Mouse (Mus musculus) T-helper 2 cell (primary cell): ENCODE results near the gene Zfp937.
"Not testable (repeated sequence)": the region's sequence is repeated elsewhere in the genome, so short reads cannot be mapped to it uniquely, and the experiment has no call there.

Experiments
- in situ Hi-C: fragments of 300-600 bp; cut with MboI, MseI; formaldehyde crosslinking; loops from one replicate; pipeline ENCODE4 v1.15.1; 2025; ENCODE audit warnings: high pct_unique_total_duplicates

Zfp937 gene

DNA sequence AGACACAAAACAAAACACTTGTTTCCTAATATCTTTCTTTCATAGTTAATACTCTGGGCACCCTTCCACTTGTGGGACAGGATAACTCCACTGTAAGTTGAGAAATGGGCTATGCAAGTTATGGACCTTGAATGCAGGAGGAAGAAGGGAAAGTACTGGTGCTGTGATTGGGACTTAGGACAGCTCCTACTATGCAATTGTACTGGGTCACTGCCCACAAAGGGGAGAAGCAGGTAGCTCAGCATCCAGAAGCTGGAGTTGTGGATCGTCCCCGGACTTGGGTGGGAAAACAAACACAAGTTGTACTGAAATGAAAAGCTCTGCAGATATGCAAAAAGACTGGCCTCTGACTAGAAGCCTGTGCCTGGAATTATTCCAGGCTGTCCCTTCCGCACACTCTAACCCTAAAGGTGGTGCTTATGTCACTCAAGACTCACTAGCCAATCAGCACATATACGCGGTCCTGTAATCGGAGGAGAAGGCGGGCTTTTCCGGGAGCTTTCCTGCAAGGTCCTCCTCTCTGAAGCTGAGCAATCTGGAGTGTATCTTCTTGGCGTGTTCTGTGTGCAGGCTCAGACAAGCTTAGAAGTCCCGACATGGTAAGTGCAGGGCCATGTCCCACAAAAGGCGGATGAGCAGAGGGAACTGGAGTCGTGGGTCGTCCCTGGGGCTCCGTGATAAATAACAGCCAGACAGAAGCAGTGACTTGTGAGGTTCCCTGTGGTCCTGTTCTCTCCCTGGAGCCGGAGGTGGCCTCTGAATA lies at the start of gene Zfp937:
Gene Zfp937, plus strand, starts transcription at position 474 of the 763 bp plus-strand sequence.
- in situ Hi-C loops, result not testable (repeated sequence)

DNA sequence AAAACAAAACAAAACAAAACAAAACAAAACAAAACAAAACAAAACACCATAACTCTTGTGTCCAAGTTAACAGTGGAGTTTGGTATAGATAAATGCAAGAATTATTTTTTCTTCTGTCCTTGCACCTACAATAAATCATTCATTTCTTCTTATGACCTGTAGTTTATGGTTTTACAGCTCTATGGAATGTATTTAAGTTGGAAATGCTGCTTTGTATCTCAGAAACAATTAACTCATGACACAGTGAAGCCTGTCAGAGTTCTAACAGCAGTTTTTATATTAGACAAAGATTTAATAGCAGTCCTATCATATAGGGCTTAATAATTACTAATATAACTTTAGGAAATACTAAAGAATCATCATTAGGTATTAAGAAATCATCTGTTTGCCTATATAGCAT lies 44.0 kb upstream of the Zfp937 start:
- in situ Hi-C loops, result no loop called here

DNA sequence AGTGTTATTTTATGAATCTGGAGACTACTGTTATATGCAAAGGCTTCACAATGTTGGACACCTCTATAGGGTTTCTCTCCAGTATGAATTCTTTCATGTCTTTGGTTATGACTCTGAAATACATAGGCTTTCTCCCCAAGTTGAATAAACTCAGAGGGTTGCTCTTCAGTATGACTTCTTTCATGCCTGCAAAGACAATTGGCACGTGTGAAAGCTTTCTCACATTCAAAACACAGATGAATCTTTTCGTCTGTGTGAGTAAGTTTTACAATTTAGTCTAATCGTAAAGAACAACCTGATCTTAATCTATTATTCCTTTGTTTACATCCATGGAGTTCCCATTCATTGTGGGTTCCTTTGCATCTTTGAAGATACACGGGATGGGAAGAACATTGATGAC lies 38.3 kb upstream of the Zfp937 start, which contains the start of gene Gm10770:
Gene Gm10770, minus strand, starts transcription at position 101 of the 400 bp plus-strand sequence.
- in situ Hi-C loops, result not testable (repeated sequence)

DNA sequence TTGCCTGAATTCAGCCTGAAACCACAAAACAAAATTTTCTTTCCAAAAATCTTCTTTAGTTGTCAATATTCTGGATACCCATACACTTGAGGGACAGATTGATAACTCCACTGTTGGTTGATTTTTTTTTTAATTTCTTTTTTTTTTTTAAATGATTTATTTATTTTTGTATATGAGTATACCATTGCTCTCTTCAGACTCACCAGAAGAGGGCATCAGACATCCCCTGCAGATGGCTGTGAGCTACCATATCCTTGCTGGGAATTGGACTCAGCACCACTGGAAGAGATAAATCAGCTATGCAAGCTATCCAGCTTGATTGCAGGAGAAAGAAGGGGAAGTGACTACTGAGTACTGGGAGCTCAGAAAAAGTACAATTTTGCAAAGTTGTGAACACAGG lies 36.8 kb upstream of the Zfp937 start:
- in situ Hi-C loops, result not testable (repeated sequence)

DNA sequence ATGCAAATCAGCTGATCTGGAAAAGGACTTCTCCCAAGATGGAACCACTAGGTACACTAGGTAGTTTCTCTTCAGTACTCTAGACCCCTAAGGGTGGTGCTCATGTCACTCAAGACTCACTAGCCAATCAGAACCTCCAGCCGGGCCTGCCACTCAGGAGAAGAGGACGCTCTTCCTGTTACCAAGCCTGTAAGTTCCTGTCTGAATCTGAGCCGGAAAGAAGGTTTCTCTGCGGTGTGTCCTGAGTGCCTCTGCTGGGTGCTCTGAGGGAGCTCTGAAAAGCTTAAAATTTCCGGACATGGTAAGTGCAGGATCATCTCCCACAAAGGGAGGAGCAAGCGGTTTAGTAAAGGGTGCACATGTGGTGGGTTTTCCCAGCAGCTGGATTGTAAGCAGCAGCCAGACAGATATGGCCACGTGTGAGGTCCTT lies 36.3 kb upstream of the Zfp937 start, which contains the start of gene Gm14139:
Gene Gm14139, plus strand, starts transcription at position 186 of the 430 bp plus-strand sequence.
- in situ Hi-C loops, result not testable (repeated sequence)

GRCm38 (mm10) chr2:150218363-150218725 lies 471 bp downstream of the Zfp937 start:
- in situ Hi-C loops, result not testable (repeated sequence)

DNA sequence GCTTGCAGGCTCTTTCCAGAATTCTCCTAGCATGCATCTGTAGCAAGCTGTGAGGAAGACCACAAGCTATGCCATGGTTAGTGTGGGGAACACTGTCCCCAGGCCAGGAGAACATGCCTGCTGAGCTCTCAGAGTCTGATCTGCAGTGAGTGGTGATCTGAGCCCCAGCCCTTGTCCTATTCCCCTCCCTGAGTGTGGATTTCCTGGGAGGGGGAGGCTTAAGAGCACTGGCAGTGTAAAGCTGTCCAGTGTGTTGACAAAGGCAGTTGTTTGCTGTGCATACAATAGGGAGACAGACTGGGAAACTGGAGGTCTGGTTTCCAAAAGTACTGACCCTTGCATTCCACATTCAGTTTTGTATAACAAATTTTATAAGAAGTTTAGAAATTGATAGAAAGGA lies 5.4 kb downstream of the Zfp937 start:
- in situ Hi-C loops, result not testable (repeated sequence)

DNA sequence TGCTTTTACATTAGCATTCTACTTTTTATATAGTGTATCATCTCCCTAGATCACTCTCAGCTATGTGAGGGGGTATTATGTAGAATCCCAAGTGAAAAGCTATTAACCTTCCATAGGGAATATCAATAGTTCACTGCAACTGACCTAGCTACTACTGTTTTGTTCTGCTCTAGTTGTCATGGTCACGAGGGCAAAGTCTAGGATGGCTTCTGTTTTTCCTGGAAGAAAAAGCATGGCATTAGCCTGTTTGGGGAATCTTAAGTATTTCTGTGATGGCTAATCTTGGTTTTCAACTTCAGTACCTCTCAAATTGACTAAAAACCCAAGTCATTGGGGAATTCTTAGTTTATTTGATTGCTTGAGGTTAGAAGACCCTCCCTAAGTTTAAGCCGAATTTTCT lies 25.3 kb downstream of the Zfp937 start:
- in situ Hi-C loops, result no loop called here

DNA sequence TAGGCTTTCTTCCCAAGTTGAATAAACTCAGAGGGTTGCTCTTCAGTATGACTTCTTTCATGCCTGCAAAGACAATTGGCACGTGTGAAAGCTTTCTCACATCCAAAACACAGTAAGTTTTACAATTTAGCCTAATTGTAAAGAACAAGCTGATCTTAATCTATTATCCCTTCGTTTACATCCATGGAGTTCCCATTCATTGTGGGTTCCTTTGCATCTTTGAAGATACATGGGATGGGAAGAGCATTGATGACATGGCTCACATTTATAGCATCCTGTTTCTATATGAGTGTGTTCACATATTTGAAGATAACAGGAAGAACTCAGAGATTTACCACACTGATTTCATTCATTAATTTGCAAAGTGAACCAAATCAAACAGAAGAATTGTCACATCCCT lies 37.6 kb downstream of the Zfp937 start, which contains the start of gene Gm21994:
Gene Gm21994, minus strand, starts transcription at position 101 of the 400 bp plus-strand sequence.
- in situ Hi-C loops, result not testable (repeated sequence)

GRCm38 (mm10) chr2:150256861-150257260 lies 39.0 kb downstream of the Zfp937 start:
- in situ Hi-C loops, result not testable (repeated sequence)

DNA sequence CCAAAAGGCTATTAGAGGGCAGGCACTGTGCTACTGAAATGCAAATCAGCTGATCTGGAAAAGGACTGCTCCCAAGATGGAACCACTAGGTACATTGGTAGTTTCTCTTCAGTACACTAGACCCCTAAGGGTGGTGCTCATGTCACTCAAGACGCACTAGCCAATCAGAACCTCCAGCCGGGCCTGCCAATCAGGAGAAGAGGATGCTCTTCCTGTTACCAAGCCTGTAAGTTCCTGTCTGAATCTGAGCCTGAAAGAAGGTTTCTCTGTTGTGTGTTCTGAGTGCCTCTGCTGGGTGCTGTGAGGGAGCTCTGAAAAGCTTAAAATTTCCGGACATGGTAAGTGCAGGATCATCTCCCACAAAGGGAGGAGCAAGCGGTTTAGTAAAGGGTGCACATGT lies 39.4 kb downstream of the Zfp937 start, which contains the start of gene Gm14124:
Gene Gm14124, plus strand, starts transcription at position 227 of the 400 bp plus-strand sequence.
- in situ Hi-C loops, result not testable (repeated sequence)
